Mouse (Mus musculus) small intestine, adult 2 months (tissue): ENCODE data around the gene Nop14. TPM values are rescaled to one million over a fixed set of nuclear protein-coding genes. Genes with fewer than 3 reads are reported as not detected.

ENCODE experiments used
- H3K27ac ChIP-seq: fragments of 200-500 bp; 2 replicates; pipeline ENCODE4 v1.5.1; 2012; ENCODE audit warnings: low read depth, low read length, control low read depth, inconsistent platforms; ENCODE audit not compliant: insufficient read depth
- H3K27me3 ChIP-seq: fragments of 200-500 bp; 2 replicates; pipeline ENCODE4 v1.6.1; 2012; ENCODE audit warnings: mild to moderate bottlenecking, moderate library complexity, low read length, inconsistent platforms; ENCODE audit not compliant: control insufficient read depth, insufficient read depth
- H3K36me3 ChIP-seq: fragments of 200-500 bp; 2 replicates; pipeline ENCODE4 v1.6.1; 2012; ENCODE audit warnings: mild to moderate bottlenecking, low read length, control low read depth, inconsistent platforms; ENCODE audit not compliant: control insufficient read depth, insufficient read depth
- H3K4me1 ChIP-seq: fragments of 200-500 bp; 2 replicates; pipeline ENCODE4 v1.6.1; 2012; ENCODE audit warnings: low read length, inconsistent platforms, mixed read lengths; ENCODE audit not compliant: control insufficient read depth, insufficient read depth, insufficient read length
- H3K4me3 ChIP-seq: fragments of 200-500 bp; 2 replicates; pipeline ENCODE4 v1.5.1; 2012; ENCODE audit warnings: low read depth, mild to moderate bottlenecking, control low read depth, inconsistent platforms, low read length, moderate library complexity
- CTCF ChIP-seq: fragments of 200-500 bp; IDR thresholded peaks from 2 replicates; pipeline ENCODE4 v1.5.1; 2012; ENCODE audit warnings: low read depth, mild to moderate bottlenecking, control low read depth, inconsistent platforms, low read length, moderate library complexity, mixed read lengths; ENCODE audit not compliant: insufficient replicate concordance, insufficient read length; ENCODE audit errors: extremely low read depth
- POLR2A ChIP-seq: fragments of 200-500 bp; IDR thresholded peaks from 2 replicates; pipeline ENCODE4 v1.6.1; 2012; ENCODE audit warnings: low read depth, mild to moderate bottlenecking, control low read depth, inconsistent platforms, low read length, moderate library complexity
- WGBS: fragments of 180-500 bp; shearing (Covaris S2); methylation state at CpG from one replicate; pipeline ENCODE4 v1.1.7; 2018; 5-methylcytosine and 5-hydroxymethylcytosine counted together
- polyA plus RNA-seq: library from polyadenylated mRNA; depleted of rRNA; stranded (reverse); fragments of >200 nt; gene quantifications from 2 replicates; pipeline ENCODE4 v1.2.3, GENCODE M21; 2012

Nop14 gene
- polyA plus RNA-seq, 1 experiment, result 4.4 TPM

DNA sequence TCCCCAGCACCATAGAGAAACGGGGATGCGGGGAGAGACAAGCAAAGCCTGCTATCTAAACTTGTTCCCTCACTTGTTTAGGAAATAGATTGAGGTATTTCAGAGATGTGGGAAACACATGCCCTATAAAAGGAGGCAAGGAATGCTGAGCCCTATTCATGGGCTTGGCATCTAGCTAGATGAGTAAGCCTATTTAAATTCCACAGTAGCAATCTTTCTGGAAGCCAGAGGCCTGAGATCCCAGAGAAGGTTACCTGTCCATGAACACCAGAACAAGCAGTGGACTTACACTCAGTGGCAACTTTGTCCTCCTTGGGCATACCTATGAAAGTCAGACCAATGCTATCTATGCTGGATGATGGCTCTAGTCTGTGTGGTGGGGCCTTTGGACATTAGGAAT is 3.3 kb upstream of the Nop14 start:
- 88% methylated on average over 2 of the region's 2 CpGs for WGBS
- H3K36me3 ChIP-seq, result no peaks in the 10 kb centered on the region
- no peak overlapping the region for H3K27ac ChIP-seq
- TF ChIP-seq POLR2A, result no peak
- TF ChIP-seq CTCF, result no peak
- H3K4me3 ChIP-seq, result no peak overlapping the region
- no peaks in the 10 kb centered on the region; the same call in 1 of the 2 replicates for H3K4me1 ChIP-seq
- no peaks in the 10 kb centered on the region for H3K27me3 ChIP-seq

DNA sequence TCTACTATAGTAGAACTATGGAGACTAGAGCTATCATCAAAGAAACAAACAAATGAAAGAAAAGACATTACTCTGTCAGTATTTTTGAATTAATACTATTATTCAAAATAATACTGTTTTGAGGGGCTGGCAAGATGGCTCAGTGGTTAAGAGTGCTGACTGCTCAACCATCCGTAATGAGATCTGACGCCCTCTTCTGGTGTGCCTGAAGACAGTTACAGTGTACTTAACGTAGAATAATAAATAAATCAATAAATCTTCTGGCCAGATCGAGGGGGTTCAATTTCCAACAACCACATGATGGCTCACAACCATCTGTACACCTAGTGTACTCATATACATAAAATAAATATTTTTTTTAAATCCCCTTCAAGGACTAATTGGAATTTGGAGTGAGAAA is 2.0 kb upstream of the Nop14 start:
- Histone ChIP-seq H3K4me1 (no peaks in the 10 kb centered on the region; the same call in 1 of the 2 replicates), H3K27me3 (no peaks in the 10 kb centered on the region), H3K4me3 (no peak overlapping the region), H3K36me3 (peaks cover 2% of the 10 kb centered on the region; the same call in 1 of the 2 replicates), H3K27ac (no peak overlapping the region)
- TF ChIP-seq CTCF (no peak), POLR2A (no peak)
- 77% methylated on average over 4 of the region's 4 CpGs for WGBS

DNA sequence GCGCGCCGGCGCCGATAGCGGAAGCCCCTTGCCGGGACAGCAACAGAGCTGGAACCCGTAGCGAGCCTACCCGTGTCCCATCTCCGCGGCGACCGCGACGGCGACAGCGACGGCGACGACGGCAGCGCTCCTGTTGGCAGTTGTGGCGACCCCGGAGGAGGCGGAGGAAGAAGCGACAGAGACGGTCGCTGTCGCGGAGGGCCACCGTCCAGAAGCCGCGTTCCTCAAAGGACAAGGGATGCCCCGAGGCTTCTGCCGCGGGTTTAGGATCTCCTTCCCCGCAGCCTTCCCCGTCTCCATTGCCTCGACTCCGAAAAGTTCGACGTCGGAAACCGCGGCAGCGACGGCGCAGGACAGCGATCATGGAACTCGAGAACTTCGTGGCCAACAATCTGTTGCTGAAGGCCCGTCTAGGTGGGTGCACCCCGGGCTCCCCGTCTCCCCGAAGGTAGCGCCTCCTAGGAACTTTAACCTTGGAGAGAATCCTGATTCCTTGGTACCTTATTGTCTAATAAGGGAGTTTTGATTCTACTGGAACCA is 713 bp upstream of the Nop14 start:
- WGBS, result under 1% methylated on average over 57 of the region's 57 CpGs
- no peak for TF ChIP-seq POLR2A
- Histone ChIP-seq H3K4me1 (no peaks in the 10 kb centered on the region; the same call in 1 of the 2 replicates), H3K4me3 (peak overlapping the region; percentile 75), H3K36me3 (peaks cover 7% of the 10 kb centered on the region), H3K27me3 (no peaks in the 10 kb centered on the region), H3K27ac (peak overlapping the region; percentile 65)

DNA sequence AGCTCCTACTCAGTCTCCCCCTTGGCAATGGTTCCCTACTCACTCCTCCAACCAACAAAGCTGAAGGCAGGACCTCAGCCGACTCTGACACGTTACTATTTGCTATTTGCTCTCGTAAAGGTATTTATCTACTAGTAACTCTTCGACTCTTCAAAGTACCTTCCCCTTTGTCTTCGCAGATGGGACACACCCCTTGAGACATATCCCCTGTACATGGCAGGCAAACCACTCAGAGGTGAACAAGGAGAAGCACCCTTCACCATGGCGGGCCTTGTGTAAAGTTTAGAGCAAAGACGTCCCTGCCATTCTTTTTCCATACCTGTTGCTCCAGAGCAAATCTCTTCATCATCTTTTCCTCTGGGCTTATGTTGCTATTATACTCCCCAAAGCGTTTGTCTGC is 2.4 kb downstream of the Nop14 start:
- Histone ChIP-seq H3K36me3 (peaks cover 27% of the 10 kb centered on the region), H3K4me3 (no peak overlapping the region), H3K27ac (no peak overlapping the region), H3K4me1 (no peaks in the 10 kb centered on the region; the same call in 1 of the 2 replicates), H3K27me3 (no peaks in the 10 kb centered on the region)
- TF ChIP-seq POLR2A (no peak), CTCF (no peak)
- 85% methylated on average over 8 of the region's 8 CpGs for WGBS

DNA sequence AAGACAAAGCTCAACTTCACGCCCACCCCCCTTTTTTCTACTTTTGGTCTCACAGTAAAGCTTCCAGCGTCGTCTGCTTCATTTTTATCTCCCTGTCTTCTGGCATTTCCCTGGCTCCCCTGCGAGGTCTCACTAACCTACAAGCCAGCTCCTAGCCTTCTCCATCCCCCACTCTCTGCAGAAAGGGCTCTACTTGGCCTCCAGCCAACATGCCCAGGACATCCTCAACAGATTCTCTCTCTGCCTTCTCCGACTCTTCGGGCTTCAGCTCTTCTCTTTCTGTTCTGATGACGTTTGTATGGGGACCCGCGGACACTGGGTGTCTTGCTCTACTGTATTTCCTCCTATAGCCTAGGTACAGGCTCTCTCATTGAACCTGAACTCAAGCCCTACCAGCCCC is 5.1 kb downstream of the Nop14 start:
- TF ChIP-seq POLR2A (no peak), CTCF (no peak)
- WGBS, result 84% methylated on average over 9 of the region's 9 CpGs
- no peaks in the 10 kb centered on the region for H3K27me3 ChIP-seq
- H3K4me3 ChIP-seq, result no peak overlapping the region
- H3K36me3 ChIP-seq, result peaks cover 47% of the 10 kb centered on the region
- no peak overlapping the region for H3K27ac ChIP-seq
- no peaks in the 10 kb centered on the region; the same call in 1 of the 2 replicates for H3K4me1 ChIP-seq

DNA sequence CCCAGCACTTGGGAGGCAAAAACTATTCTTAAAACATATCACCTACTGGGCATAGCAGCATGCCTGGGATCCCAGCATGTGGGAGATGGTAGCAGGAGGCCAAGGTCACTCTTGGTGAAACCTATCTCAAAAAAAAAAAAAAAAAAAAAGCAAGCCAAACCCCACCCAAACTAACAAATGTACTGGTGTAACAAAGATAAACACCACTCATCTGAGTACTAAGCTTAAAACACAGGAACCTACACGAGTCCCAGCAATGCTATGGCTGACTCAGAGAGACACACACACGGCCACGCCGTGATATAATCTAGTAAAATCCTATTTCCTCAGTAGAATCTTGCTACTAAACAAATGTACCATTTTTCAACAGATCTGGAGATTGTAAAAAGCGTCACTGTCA is 7.0 kb downstream of the Nop14 start:
- Histone ChIP-seq H3K4me3 (no peak overlapping the region), H3K4me1 (no peaks in the 10 kb centered on the region), H3K27ac (no peak overlapping the region), H3K27me3 (no peaks in the 10 kb centered on the region), H3K36me3 (peaks cover 62% of the 10 kb centered on the region)
- no peak for TF ChIP-seq POLR2A
- TF ChIP-seq CTCF, result no peak
- 77% methylated on average over 5 of the region's 5 CpGs for WGBS

DNA sequence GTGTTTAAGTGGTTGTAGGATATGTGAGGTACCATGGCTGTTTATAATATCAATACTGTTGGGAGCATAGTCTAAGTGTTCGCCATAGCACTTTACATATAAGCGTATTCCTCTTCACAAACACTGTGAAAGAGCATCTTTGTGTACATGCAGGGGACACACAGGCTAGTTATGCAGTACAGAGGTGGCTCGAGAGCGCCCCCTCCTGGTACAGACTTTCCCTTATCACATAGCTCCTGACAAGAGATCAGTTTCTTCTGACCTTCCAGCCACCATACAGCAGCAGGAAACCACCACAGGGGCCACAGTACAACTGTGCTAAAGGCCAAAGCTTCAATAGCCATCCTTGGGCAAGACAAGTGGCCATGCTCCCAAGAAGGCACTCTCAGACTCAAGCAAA is 12.4 kb downstream of the Nop14 start:
- no peak for TF ChIP-seq POLR2A
- peak; percentile 77; the same call in 1 of the 2 replicates for TF ChIP-seq CTCF
- no peaks in the 10 kb centered on the region for H3K27me3 ChIP-seq
- H3K4me1 ChIP-seq, result no peaks in the 10 kb centered on the region
- H3K4me3 ChIP-seq, result no peak overlapping the region
- WGBS, result 48% methylated on average over 4 of the region's 4 CpGs
- peaks cover 58% of the 10 kb centered on the region for H3K36me3 ChIP-seq
- H3K27ac ChIP-seq, result no peak overlapping the region

DNA sequence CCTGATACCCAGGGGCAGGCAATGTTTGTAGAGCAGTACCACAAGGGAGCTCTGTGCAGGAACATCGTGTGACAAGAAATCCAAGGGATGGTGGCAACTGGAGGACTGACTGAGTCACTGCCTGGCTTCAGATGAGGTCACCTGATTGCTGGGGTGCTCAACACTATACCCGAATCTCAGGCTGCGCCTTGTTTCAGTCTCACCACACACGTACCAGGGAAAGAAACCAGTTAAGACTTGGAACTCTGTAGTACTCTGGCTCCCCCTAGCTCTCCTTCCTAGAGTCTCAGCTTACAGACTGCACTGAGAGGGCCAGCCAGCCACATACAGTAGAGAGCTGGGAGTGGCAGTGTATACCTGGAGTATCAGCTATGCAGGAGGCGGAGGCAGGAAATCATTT is 17.0 kb downstream of the Nop14 start:
- H3K27me3 ChIP-seq, result no peaks in the 10 kb centered on the region
- 59% methylated on average over 5 of the region's 5 CpGs for WGBS
- peaks cover 38% of the 10 kb centered on the region for H3K36me3 ChIP-seq

More for the DNA sequence above, 17.0 kb downstream of the Nop14 start:
- Histone ChIP-seq H3K4me3 (no peak overlapping the region), H3K27ac (no peak overlapping the region), H3K4me1 (no peaks in the 10 kb centered on the region)
- TF ChIP-seq POLR2A (no peak), CTCF (peak; percentile 47; the same call in 1 of the 2 replicates)
